Mouse (Mus musculus): ENCODE results near the gene Hpdl.

GRCm38 (mm10) chr4:116786587-116786986 lies 34.9 kb downstream of the Hpdl start:
- TF ChIP-seq CTCF (IDR thresholded peaks at IDR 0.05; ENCODE audit: extremely low read depth, insufficient read length, insufficient replicate concordance, low read depth, low read length) (peak; percentile 45; the same call in 1 of the 2 replicates), POLR2A (IDR thresholded peaks at IDR 0.05; ENCODE audit: low read depth, low read length) (no peak)

Data from small intestine, adult 2 months (tissue).